Mouse (Mus musculus) MEL (cell line): Measurements from ENCODE around the gene Pik3ip1. TPM values are rescaled to one million over a fixed set of nuclear protein-coding genes. Genes with fewer than 3 reads are reported as not detected.

Source experiments
- DNase-seq: peaks from one replicate; pipeline ENCODE4 v3.0.0; 2011; ENCODE audit warnings: low read depth, low spot score
- H3K27ac ChIP-seq: 2 replicates; pipeline ENCODE4 v1.5.1; 2012; ENCODE audit warnings: low read depth, mild to moderate bottlenecking, control low read depth, low read length, moderate library complexity; ENCODE audit not compliant: control insufficient read depth
- H3K27me3 ChIP-seq, 2 experiments: fragments of 150-350 bp in 1 of 2; sonication (generic) in 1 of 2; 2 replicates each; pipeline ENCODE4 v1.6.1; 2012; ENCODE audit warnings: low read length in 2 of 2, mild to moderate bottlenecking in 2 of 2, improper control_type of control experiment in 1 of 2, moderate library complexity in 1 of 2; ENCODE audit not compliant: insufficient read depth in 2 of 2, control insufficient read depth in 1 of 2
- H3K36me3 ChIP-seq, 2 experiments: 2 replicates each; pipeline ENCODE4 v1.6.1; 2012 to 2014; ENCODE audit warnings: low read length in 2 of 2, improper control_type of control experiment in 1 of 2, inconsistent platforms in 1 of 2, mild to moderate bottlenecking in 1 of 2; ENCODE audit not compliant: insufficient read depth in 2 of 2, control insufficient read depth in 1 of 2
- H3K4me1 ChIP-seq, 2 experiments: fragments of 150-350 bp in 1 of 2; sonication (generic) in 1 of 2; 2 replicates each; pipeline ENCODE4 v1.6.1; 2012; ENCODE audit warnings: low read length in 2 of 2, improper control_type of control experiment in 1 of 2, mild to moderate bottlenecking in 1 of 2; ENCODE audit not compliant: insufficient read depth in 2 of 2, control insufficient read depth in 1 of 2
- H3K4me3 ChIP-seq, 2 experiments: fragments of 150-350 bp in 1 of 2; sonication (generic) in 1 of 2; 2 replicates each; pipeline ENCODE4 v1.5.1; 2012; ENCODE audit warnings: low read depth in 2 of 2, low read length in 2 of 2, mild to moderate bottlenecking in 2 of 2, moderate library complexity in 2 of 2, control low read depth in 1 of 2, improper control_type of control experiment in 1 of 2; ENCODE audit not compliant: control insufficient read depth in 1 of 2, insufficient read depth in 1 of 2
- H3K79me2 ChIP-seq: 2 replicates; pipeline ENCODE4 v1.6.1; 2012; ENCODE audit warnings: mild to moderate bottlenecking, low read length, moderate library complexity; ENCODE audit not compliant: control insufficient read depth, poor library complexity, insufficient read depth
- H3K9ac ChIP-seq: 2 replicates; pipeline ENCODE4 v1.6.1; 2012; ENCODE audit warnings: low read depth, mild to moderate bottlenecking, control low read depth, low read length, moderate library complexity; ENCODE audit not compliant: control insufficient read depth, poor library complexity, severe bottlenecking
- H3K9me3 ChIP-seq: fragments of 150-350 bp; sonication (generic); replicated peaks from 2 replicates; pipeline ENCODE4 v1.6.1; 2012; ENCODE audit warnings: mild to moderate bottlenecking, low read length, improper control_type of control experiment, moderate library complexity; ENCODE audit not compliant: insufficient read depth
- CHD2 ChIP-seq: IDR thresholded peaks from 2 replicates; pipeline ENCODE4 v1.6.1; 2011; ENCODE audit warnings: low read length, improper control_type of control experiment
- CTCF ChIP-seq, 3 experiments: IDR thresholded peaks in 2 of 3; conservative IDR thresholded peaks in 1 of 3; 2 replicates each; pipeline ENCODE4 v1.5.1; 2011 to 2012; ENCODE audit warnings: low read length in 3 of 3, low read depth in 2 of 3, mild to moderate bottlenecking in 2 of 3, improper control_type of control experiment in 1 of 3, inconsistent platforms in 1 of 3, mixed read lengths in 1 of 3, moderate library complexity in 1 of 3; ENCODE audit not compliant: control insufficient read depth in 1 of 3, insufficient read depth in 1 of 3, poor library complexity in 1 of 3, severe bottlenecking in 1 of 3
- ELF1 ChIP-seq: IDR thresholded peaks from 2 replicates; pipeline ENCODE4 v1.6.1; 2014; ENCODE audit warnings: low read depth, mild to moderate bottlenecking, inconsistent platforms, low read length, improper control_type of control experiment, moderate library complexity
- EP300 ChIP-seq, 2 experiments: IDR thresholded peaks; 2 replicates each; pipeline ENCODE4 v1.6.1; 2011; ENCODE audit warnings: improper control_type of control experiment in 2 of 2, low read length in 2 of 2, low read depth in 1 of 2, mild to moderate bottlenecking in 1 of 2
- HCFC1 ChIP-seq: IDR thresholded peaks from 2 replicates; pipeline ENCODE4 v1.6.1; 2012; ENCODE audit warnings: low read depth, mild to moderate bottlenecking, inconsistent platforms, low read length, improper control_type of control experiment, moderate library complexity
- JUND ChIP-seq: IDR thresholded peaks from 2 replicates; pipeline ENCODE4 v1.6.1; 2011; ENCODE audit warnings: low read depth, mild to moderate bottlenecking, improper control_type of control experiment, low read length
- MAX ChIP-seq: IDR thresholded peaks from 2 replicates; pipeline ENCODE4 v1.6.1; 2011; ENCODE audit warnings: low read length, improper control_type of control experiment
- MAZ ChIP-seq: IDR thresholded peaks from 2 replicates; pipeline ENCODE4 v1.6.1; 2012; ENCODE audit warnings: low read depth, mild to moderate bottlenecking, inconsistent platforms, low read length, improper control_type of control experiment
- MEF2A ChIP-seq: IDR thresholded peaks from 2 replicates; pipeline ENCODE4 v1.6.1; 2014; ENCODE audit warnings: low read depth, mild to moderate bottlenecking, inconsistent platforms, low read length, improper control_type of control experiment; ENCODE audit not compliant: poor library complexity, insufficient replicate concordance, severe bottlenecking; ENCODE audit errors: extremely low read depth
- MXI1 ChIP-seq: IDR thresholded peaks from 2 replicates; pipeline ENCODE4 v1.6.1; 2011; ENCODE audit warnings: mild to moderate bottlenecking, low read depth, low read length, improper control_type of control experiment
- MYB ChIP-seq: IDR thresholded peaks from 2 replicates; pipeline ENCODE4 v1.6.1; 2011; ENCODE audit warnings: mild to moderate bottlenecking, low read depth, low read length, improper control_type of control experiment
- MYC ChIP-seq: IDR thresholded peaks from 2 replicates; pipeline ENCODE4 v1.6.1; 2011; ENCODE audit warnings: low read depth, mild to moderate bottlenecking, low read length, improper control_type of control experiment, moderate library complexity
- NRF1 ChIP-seq: IDR thresholded peaks from 2 replicates; pipeline ENCODE4 v1.6.1; 2014; ENCODE audit warnings: low read depth, mild to moderate bottlenecking, inconsistent platforms, low read length, improper control_type of control experiment, moderate library complexity; ENCODE audit not compliant: poor library complexity, insufficient read depth, severe bottlenecking
- POLR2AphosphoS5 ChIP-seq: IDR thresholded peaks from 2 replicates; pipeline ENCODE4 v1.6.1; 2012; ENCODE audit warnings: low read depth, borderline replicate concordance, mild to moderate bottlenecking, inconsistent platforms, low read length, moderate library complexity, mixed read lengths
- TBP ChIP-seq: IDR thresholded peaks from 2 replicates; pipeline ENCODE4 v1.8.0; 2011; ENCODE audit warnings: low read depth, low read length, improper control_type of control experiment
- USF1 ChIP-seq: IDR thresholded peaks from 2 replicates; pipeline ENCODE4 v1.6.1; 2014; ENCODE audit warnings: low read depth, mild to moderate bottlenecking, inconsistent platforms, low read length, improper control_type of control experiment, moderate library complexity
- ZC3H11A ChIP-seq: IDR thresholded peaks from 2 replicates; pipeline ENCODE4 v1.6.1; 2012; ENCODE audit warnings: low read depth, mild to moderate bottlenecking, inconsistent platforms, low read length, improper control_type of control experiment
- polyA plus RNA-seq, 2 experiments: library from polyadenylated mRNA; stranded (reverse) in 1 of 2; unstranded in 1 of 2; fragments of >175 nt in 1 of 2; fragments of >200 nt in 1 of 2; gene quantifications; 2 replicates each; pipeline versions ENCODE4 v1.2.1 to v1.2.4; 2012; ENCODE audit warnings: low replicate concordance in 2 of 2, low read depth in 1 of 2; ENCODE audit not compliant: insufficient read length in 2 of 2, insufficient read depth in 1 of 2, missing spikeins in 1 of 2
- total RNA-seq: library from RNA; depleted of rRNA; stranded (reverse); fragments of 300-350 nt; gene quantifications from 2 replicates; pipeline ENCODE4 v1.2.3, GENCODE M21; 2012

The Pik3ip1 gene
- total and polyA plus RNA-seq, 3 experiments, result 1.7 to 2.7 TPM; not detected in 1

GRCm38 (mm10) chr11:3294641-3295040 lies 35.6 kb upstream of the Pik3ip1 start:
- H3K4me1 ChIP-seq, result peaks cover 0 to 25% of the 10 kb centered on the region in 2 experiments; a peak in 3 of 4 replicates
- no peak overlapping the region for H3K27ac ChIP-seq
- no peak overlapping the region for H3K9ac ChIP-seq
- peaks cover 51% of the 10 kb centered on the region for H3K79me2 ChIP-seq
- no peak for DNase-seq
- peaks cover 18 to 20% of the 10 kb centered on the region in 2 experiments for H3K36me3 ChIP-seq
- no peaks in the 10 kb centered on the region for H3K27me3 ChIP-seq
- TF ChIP-seq MAZ (no peak), MYB (no peak), ZC3H11A (no peak), JUND (no peak), MXI1 (no peak), NRF1 (no peak), POLR2AphosphoS5 (no peak), ELF1 (no peak), CTCF (IDR thresholded peaks at IDR 0.05 in 2 of 3, conservative IDR thresholded peaks at IDR 0.05 in 1 of 3; ENCODE audit: control insufficient read depth in 1 of 3, insufficient read depth in 1 of 3, low read depth in 2 of 3, low read length in 3 of 3, poor library complexity in 1 of 3, severe bottlenecking in 1 of 3) (no peak), MEF2A (no peak), TBP (no peak), HCFC1 (no peak), EP300 (IDR thresholded peaks at IDR 0.05; ENCODE audit: low read depth in 1 of 2, low read length in 2 of 2) (no peak), CHD2 (no peak), MAX (no peak)
- no peaks in the 10 kb centered on the region for H3K9me3 ChIP-seq
- no peak overlapping the region for H3K4me3 ChIP-seq

DNA sequence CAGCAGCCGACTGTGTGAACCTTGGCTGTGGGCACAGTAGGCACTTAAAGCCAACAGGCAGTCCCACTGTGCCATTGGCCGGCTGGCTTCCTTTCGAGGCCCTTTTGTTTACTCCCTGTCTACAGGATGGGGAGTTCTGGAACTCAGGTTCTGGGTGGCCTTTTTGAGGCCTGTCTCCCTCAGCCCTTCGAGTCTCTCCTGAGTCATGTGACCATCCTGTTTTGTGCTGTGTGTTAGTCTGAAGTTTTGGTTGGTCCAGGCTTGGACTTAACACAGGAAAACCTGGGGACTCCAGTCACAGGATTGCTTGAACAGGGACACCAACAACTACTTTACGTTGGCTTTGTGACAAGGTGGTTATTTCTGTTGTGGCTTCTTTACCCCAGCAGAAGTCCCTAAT lies 34.1 kb upstream of the Pik3ip1 start:
- H3K27ac ChIP-seq, result no peak overlapping the region
- TF ChIP-seq MYC (no peak), USF1 (peak; percentile 69)
- H3K79me2 ChIP-seq, result peaks cover 38% of the 10 kb centered on the region
- DNase-seq, result no peak
- no peak overlapping the region for H3K9ac ChIP-seq
- H3K4me3 ChIP-seq, result no peak overlapping the region
- H3K4me1 ChIP-seq, result peaks cover 0 to 25% of the 10 kb centered on the region in 2 experiments; a peak in 3 of 4 replicates
- H3K9me3 ChIP-seq, result no peaks in the 10 kb centered on the region
- no peaks in the 10 kb centered on the region for H3K27me3 ChIP-seq
- H3K36me3 ChIP-seq, result peaks cover 20 to 26% of the 10 kb centered on the region in 2 experiments
